Mouse (Mus musculus): ENCODE results near the gene Zfp503. TPM values are rescaled to one million over a fixed set of nuclear protein-coding genes. Genes with fewer than 3 reads are reported as not detected.
A peak's percentile ranks its signal among the peaks of the same experiment; 100 is the strongest.

Zfp503 gene
- total and polyA plus RNA-seq, 2 experiments from 2014 or later, result 4.3 to 9.1 TPM

- DNase-seq (ENCODE audit: low spot score), result no peak
- Histone ChIP-seq H3K4me1 (ENCODE audit: insufficient read depth, low read length) (peaks cover 16% of the 10 kb centered on the region), H3K27me3 (ENCODE audit: insufficient read depth, low read length) (peaks cover 42% of the 10 kb centered on the region)
These were observed 2.5 kb upstream of the Zfp503 start for GRCm38 (mm10) chr14:21991856-21992255.

GRCm38 (mm10) chr14:21991251-21991780, 1.9 kb upstream of the Zfp503 start:
- ATAC-seq (ENCODE audit: low FRiP score) (no peak), DNase-seq (ENCODE audit: low spot score) (peak; percentile 33)
- WGBS, result 6% methylated on average over 26 of the region's 26 CpGs
- Histone ChIP-seq H3K4me1 (ENCODE audit: insufficient read depth, low read length) (peaks cover 16% of the 10 kb centered on the region), H3K27ac (ENCODE audit: low read depth, low read length) (no peak overlapping the region), H3K9ac (replicated peaks; ENCODE audit: low read length, poor library complexity, severe bottlenecking) (no peak overlapping the region), H3K4me3 (ENCODE audit: low read depth, low read length) (no peak overlapping the region), H3K4me2 (ENCODE audit: low read depth, low read length, poor library complexity, severe bottlenecking) (peak overlapping the region; percentile 26), H3K27me3 (ENCODE audit: insufficient read depth, low read length) (peaks cover 40% of the 10 kb centered on the region), H3K36me3 (ENCODE audit: insufficient read depth, low read length) (no peaks in the 10 kb centered on the region), H3K9me3 (ENCODE audit: low read length) (no peaks in the 10 kb centered on the region)
- TF ChIP-seq CTCF (IDR thresholded peaks at IDR 0.05), result no peak

More at GRCm38 (mm10) chr14:21991856-21992255, 2.5 kb upstream of the Zfp503 start:
- no peak for TF ChIP-seq CTCF (IDR thresholded peaks at IDR 0.05)
- Histone ChIP-seq H3K36me3 (ENCODE audit: insufficient read depth, low read length) (no peaks in the 10 kb centered on the region), H3K4me3 (ENCODE audit: low read depth, low read length) (no peak overlapping the region), H3K27ac (ENCODE audit: low read depth, low read length) (no peak overlapping the region), H3K9me3 (ENCODE audit: low read length) (no peaks in the 10 kb centered on the region), H3K9ac (replicated peaks; ENCODE audit: low read length, poor library complexity, severe bottlenecking) (no peak overlapping the region), H3K4me2 (ENCODE audit: low read depth, low read length, poor library complexity, severe bottlenecking) (no peak overlapping the region)
- 41% methylated on average over 5 of the region's 5 CpGs for WGBS
- ATAC-seq (ENCODE audit: low FRiP score), result no peak

- Histone ChIP-seq H3K9me3 (ENCODE audit: low read length) (no peaks in the 10 kb centered on the region), H3K4me1 (ENCODE audit: insufficient read depth, low read length) (peaks cover 13% of the 10 kb centered on the region), H3K27ac (ENCODE audit: low read depth, low read length) (0 out of 2 replicates have a peak overlapping the region, but pooled peaks have one; percentile 26), H3K36me3 (ENCODE audit: insufficient read depth, low read length) (no peaks in the 10 kb centered on the region), H3K9ac (replicated peaks; ENCODE audit: low read length, poor library complexity, severe bottlenecking) (no peak overlapping the region), H3K27me3 (ENCODE audit: insufficient read depth, low read length) (peaks cover 40% of the 10 kb centered on the region), H3K4me2 (ENCODE audit: low read depth, low read length, poor library complexity, severe bottlenecking) (peak overlapping the region; percentile 91), H3K4me3 (ENCODE audit: low read depth, low read length) (peak overlapping the region; percentile 78; the same call in 1 of the 2 replicates)
- ATAC-seq (ENCODE audit: low FRiP score) (no peak), DNase-seq (ENCODE audit: low spot score) (no peak)
- WGBS, result 4% methylated on average over 31 of the region's 31 CpGs
- no peak for TF ChIP-seq CTCF (IDR thresholded peaks at IDR 0.05)
These were observed 1.1 kb upstream of the Zfp503 start for GRCm38 (mm10) chr14:21990321-21991021.

DNA sequence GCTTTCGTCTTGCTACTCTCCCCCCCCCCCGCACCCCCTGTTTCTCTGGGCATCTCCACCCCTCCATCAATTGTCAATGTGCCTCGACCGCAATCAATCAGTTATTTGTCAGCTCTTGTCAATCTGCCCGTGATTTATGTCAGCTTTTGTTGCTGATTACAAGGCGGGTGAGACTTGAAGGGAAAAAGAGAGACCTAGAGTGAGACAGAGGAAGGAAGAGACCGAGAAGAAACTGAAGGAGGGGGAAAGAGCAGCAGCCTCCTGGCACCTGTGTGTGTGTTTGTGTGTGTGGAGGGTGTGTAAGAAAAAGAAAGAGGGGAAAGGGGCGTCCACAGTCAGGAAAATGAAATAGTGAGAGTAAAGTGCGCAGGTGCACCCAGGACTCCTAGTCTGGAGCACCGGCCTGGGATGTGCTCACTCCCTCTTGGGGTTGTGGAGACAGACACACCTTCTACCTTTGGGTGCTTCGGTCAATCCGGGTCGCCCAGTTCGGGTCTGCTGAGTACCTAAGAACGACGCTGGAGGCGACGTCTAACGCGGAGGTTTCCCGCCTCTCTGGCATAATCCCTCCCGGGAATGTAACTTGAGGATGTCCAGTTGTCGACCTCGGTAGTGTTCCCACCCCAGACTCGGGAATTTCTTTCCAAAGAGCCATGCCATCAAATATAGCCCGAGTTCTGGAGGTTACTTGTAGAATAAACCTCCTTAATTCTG, 667 bp downstream of the Zfp503 start:
- Histone ChIP-seq H3K27me3 (ENCODE audit: insufficient read depth, low read length) (peaks cover 32% of the 10 kb centered on the region), H3K27ac (ENCODE audit: low read depth, low read length) (peak overlapping the region; percentile 38; the same call in 1 of the 2 replicates), H3K4me3 (ENCODE audit: low read depth, low read length) (peak overlapping the region; percentile 78), H3K9me3 (ENCODE audit: low read length) (no peaks in the 10 kb centered on the region), H3K4me1 (ENCODE audit: insufficient read depth, low read length) (peaks cover 7% of the 10 kb centered on the region; the same call in 1 of the 2 replicates), H3K9ac (replicated peaks; ENCODE audit: low read length, poor library complexity, severe bottlenecking) (no peak overlapping the region), H3K36me3 (ENCODE audit: insufficient read depth, low read length) (no peaks in the 10 kb centered on the region), H3K4me2 (ENCODE audit: low read depth, low read length, poor library complexity, severe bottlenecking) (peak overlapping the region; percentile 91)
- no peak for ATAC-seq (ENCODE audit: low FRiP score)
- DNase-seq (ENCODE audit: low spot score), result peak; percentile 22
- TF ChIP-seq CTCF (IDR thresholded peaks at IDR 0.05), result no peak
- WGBS, result under 1% methylated on average over 25 of the region's 26 CpGs

- WGBS, result under 1% methylated on average over 73 of the region's 74 CpGs
- Histone ChIP-seq H3K9me3 (ENCODE audit: low read length) (no peaks in the 10 kb centered on the region), H3K4me2 (ENCODE audit: low read depth, low read length, poor library complexity, severe bottlenecking) (peak overlapping the region; percentile 91), H3K27ac (ENCODE audit: low read depth, low read length) (peak overlapping the region; percentile 75), H3K9ac (replicated peaks; ENCODE audit: low read length, poor library complexity, severe bottlenecking) (peak overlapping the region; percentile 74), H3K4me3 (ENCODE audit: low read depth, low read length) (peak overlapping the region; percentile 78), H3K4me1 (ENCODE audit: insufficient read depth, low read length) (peaks cover 8% of the 10 kb centered on the region; the same call in 1 of the 2 replicates), H3K27me3 (ENCODE audit: insufficient read depth, low read length) (peaks cover 28% of the 10 kb centered on the region), H3K36me3 (ENCODE audit: insufficient read depth, low read length) (no peaks in the 10 kb centered on the region)
- ATAC-seq (ENCODE audit: low FRiP score) (peak; percentile 88), DNase-seq (ENCODE audit: low spot score) (peak; percentile 98)
- peak; percentile 48 for TF ChIP-seq CTCF (IDR thresholded peaks at IDR 0.05)
These were observed 1.5 kb downstream of the Zfp503 start for GRCm38 (mm10) chr14:21987660-21988576.

Data from midbrain, postnatal 0 days (tissue).